Mouse (Mus musculus) cerebellum, postnatal 4 days (tissue): ENCODE results near the gene Ptgis.
A peak's percentile ranks its signal among the peaks of the same experiment; 100 is the strongest.
"Not testable (repeated sequence)": the region's sequence is repeated elsewhere in the genome, so short reads cannot be mapped to it uniquely, and the experiment has no call there.

Experiments used
- DNase-seq, 2 experiments: peaks; one replicate each; pipeline ENCODE4 v3.0.0; 2022; ENCODE audit warnings: low spot score in 2 of 2, mixed read lengths in 1 of 2

Gene Ptgis

GRCm38 (mm10) chr2:167232132-167233008, 8.0 kb downstream of the Ptgis start:
- no peak for DNase-seq

GRCm38 (mm10) chr2:167230554-167230953, 9.8 kb downstream of the Ptgis start:
- no peak for DNase-seq

GRCm38 (mm10) chr2:167224937-167225336, 15.5 kb downstream of the Ptgis start:
- DNase-seq: no peak

GRCm38 (mm10) chr2:167224194-167224593, 16.2 kb downstream of the Ptgis start:
- no peak for DNase-seq

- peak; percentile 64 to 77 for DNase-seq
Observed at GRCm38 (mm10) chr2:167222152-167222551, 18.3 kb downstream of the Ptgis start.

GRCm38 (mm10) chr2:167221159-167221845, 19.1 kb downstream of the Ptgis start:
- no peak for DNase-seq

- DNase-seq: no peak
Observed at GRCm38 (mm10) chr2:167220736-167221135, 19.7 kb downstream of the Ptgis start.

GRCm38 (mm10) chr2:167219154-167219775, 21.1 kb downstream of the Ptgis start:
- DNase-seq: peak; percentile 79 to 89

GRCm38 (mm10) chr2:167213666-167214065, 26.7 kb downstream of the Ptgis start:
- no peak for DNase-seq

GRCm38 (mm10) chr2:167213076-167213475, 27.3 kb downstream of the Ptgis start:
- DNase-seq: no peak

- no peak for DNase-seq
Observed at GRCm38 (mm10) chr2:167212551-167212950, 27.9 kb downstream of the Ptgis start.

- no peak for DNase-seq
Observed at GRCm38 (mm10) chr2:167212089-167212488, 28.3 kb downstream of the Ptgis start.

GRCm38 (mm10) chr2:167209900-167210299, 30.5 kb downstream of the Ptgis start:
- peak in 1 of 2 experiments; percentile 32 for DNase-seq

- DNase-seq: no peak
Observed at GRCm38 (mm10) chr2:167208984-167209383, 31.4 kb downstream of the Ptgis start.

- DNase-seq: no peak
Observed at GRCm38 (mm10) chr2:167205918-167206629, 34.3 kb downstream of the Ptgis start.

GRCm38 (mm10) chr2:167204686-167205085, 35.7 kb downstream of the Ptgis start:
- DNase-seq: not testable (repeated sequence)

GRCm38 (mm10) chr2:167203505-167204166, 36.8 kb downstream of the Ptgis start:
- DNase-seq: no peak

- peak in 1 of 2 experiments; percentile 56 for DNase-seq
Observed at GRCm38 (mm10) chr2:167201463-167202291, 38.7 kb downstream of the Ptgis start.

- DNase-seq: no peak
Observed at GRCm38 (mm10) chr2:167198660-167199427, 41.6 kb downstream of the Ptgis start.
